Mouse (Mus musculus) erythroid progenitor cell, adult 5-6 weeks (primary cell): ENCODE results near the gene Susd2. TPM values are rescaled to one million over a fixed set of nuclear protein-coding genes. Genes with fewer than 3 reads are reported as not detected.

Experiments
- ATAC-seq: replicated peaks from 2 replicates; pipeline ENCODE4 v1.8.0; 2016; ENCODE audit warnings: moderate number of reproducible peaks, mild to moderate bottlenecking, moderate TSS enrichment, inconsistent platforms; ENCODE audit not compliant: poor library complexity, low FRiP score, severe bottlenecking
- total RNA-seq, 2 experiments: library from RNA; stranded (forward) in 1 of 2; stranded (reverse) in 1 of 2; fragments of 150-400 nt in 1 of 2; fragments of 186-747, 209-891 nt in 1 of 2; gene quantifications; 2 replicates each; pipeline versions ENCODE4 v1.2.3 to v1.2.4; 2015 to 2017; ENCODE audit warnings: low replicate concordance in 2 of 2

Gene Susd2
- total RNA-seq, 2 experiments from 2014 or later = 2.3 to 3.4 TPM

- ATAC-seq = no peak
These were observed 14.0 kb upstream of the Susd2 start for GRCm38 (mm10) chr10:75657772-75658171.

GRCm38 (mm10) chr10:75657165-75657564 lies 13.4 kb upstream of the Susd2 start:
- no peak for ATAC-seq

- ATAC-seq = no peak
These were observed 10.2 kb upstream of the Susd2 start for GRCm38 (mm10) chr10:75654053-75654452.

GRCm38 (mm10) chr10:75651381-75652068 lies 7.7 kb upstream of the Susd2 start:
- no peak for ATAC-seq

- ATAC-seq = no peak
These were observed 6.6 kb upstream of the Susd2 start for GRCm38 (mm10) chr10:75650306-75650902.

- ATAC-seq = no peak
These were observed 5.7 kb upstream of the Susd2 start for GRCm38 (mm10) chr10:75649406-75649995.

- no peak for ATAC-seq
These were observed 5.2 kb upstream of the Susd2 start for GRCm38 (mm10) chr10:75649001-75649400.

- ATAC-seq = no peak
These were observed 4.3 kb upstream of the Susd2 start for GRCm38 (mm10) chr10:75648091-75648490.

GRCm38 (mm10) chr10:75647362-75647761 lies 3.6 kb upstream of the Susd2 start:
- no peak for ATAC-seq

- ATAC-seq = no peak
These were observed 2.6 kb upstream of the Susd2 start for GRCm38 (mm10) chr10:75646406-75646805.

- no peak for ATAC-seq
These were observed 1.8 kb upstream of the Susd2 start for GRCm38 (mm10) chr10:75645616-75646015.

GRCm38 (mm10) chr10:75642891-75643290 lies 917 bp downstream of the Susd2 start:
- no peak for ATAC-seq

GRCm38 (mm10) chr10:75642436-75642835 lies 1.4 kb downstream of the Susd2 start:
- no peak for ATAC-seq

- no peak for ATAC-seq
These were observed 2.0 kb downstream of the Susd2 start for GRCm38 (mm10) chr10:75641721-75642222.

GRCm38 (mm10) chr10:75637711-75638110 lies 6.1 kb downstream of the Susd2 start:
- no peak for ATAC-seq

- ATAC-seq = no peak
These were observed 7.6 kb downstream of the Susd2 start for GRCm38 (mm10) chr10:75636084-75636786.

- peak; percentile 86 for ATAC-seq
These were observed 8.1 kb downstream of the Susd2 start for GRCm38 (mm10) chr10:75635693-75636055.

- ATAC-seq = no peak
These were observed 8.7 kb downstream of the Susd2 start for GRCm38 (mm10) chr10:75635019-75635692.

GRCm38 (mm10) chr10:75634610-75635009 lies 9.2 kb downstream of the Susd2 start:
- ATAC-seq = no peak

- ATAC-seq = no peak
These were observed 10.2 kb downstream of the Susd2 start for GRCm38 (mm10) chr10:75633576-75634139.
